Mouse (Mus musculus) mature B cell (primary cell): ENCODE measurements around the gene Gm20870.
"Not testable (repeated sequence)": the region's sequence is repeated elsewhere in the genome, so short reads cannot be mapped to it uniquely, and the experiment has no call there.

Experiments
- in situ Hi-C: fragments of 300-500 bp; cut with MboI; formaldehyde crosslinking; loops from 2 replicates; pipeline ENCODE4 v1.14.3; 2019

Gene Gm20870

DNA sequence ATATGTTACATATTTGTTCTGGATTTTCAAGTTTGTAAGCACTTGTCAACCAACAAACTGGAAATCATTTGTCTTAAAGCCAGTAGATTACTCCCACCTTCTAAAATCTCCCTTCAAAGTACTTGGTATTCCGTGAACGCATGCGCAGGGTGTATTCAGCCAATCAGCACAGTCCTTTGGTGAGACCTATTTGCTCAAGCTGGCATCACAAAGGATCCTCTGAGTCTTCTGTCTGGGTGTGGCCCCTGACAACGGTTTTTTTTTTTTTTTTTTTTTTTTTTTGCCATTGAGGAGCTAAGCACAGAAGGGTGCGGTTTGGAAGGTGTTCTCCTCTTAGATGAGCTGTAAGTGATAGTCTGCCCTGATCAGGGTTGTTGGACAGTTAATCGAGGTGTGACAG lies at the start of gene Gm20870:
Gm20870 (plus strand) TSS at position 301 of the 400 bp plus-strand sequence.
- in situ Hi-C loops = not testable (repeated sequence)
